Mouse (Mus musculus) testis, postnatal 14 days (tissue): Measurements from ENCODE around the gene Adam15.

Experiments used
- DNase-seq: peaks from one replicate; pipeline ENCODE4 v3.0.0; 2021; ENCODE audit warnings: low spot score

Adam15 gene

GRCm38 (mm10) chr3:89296761-89297396 is 52.9 kb downstream of the Adam15 start:
- DNase-seq: no peak

DNA sequence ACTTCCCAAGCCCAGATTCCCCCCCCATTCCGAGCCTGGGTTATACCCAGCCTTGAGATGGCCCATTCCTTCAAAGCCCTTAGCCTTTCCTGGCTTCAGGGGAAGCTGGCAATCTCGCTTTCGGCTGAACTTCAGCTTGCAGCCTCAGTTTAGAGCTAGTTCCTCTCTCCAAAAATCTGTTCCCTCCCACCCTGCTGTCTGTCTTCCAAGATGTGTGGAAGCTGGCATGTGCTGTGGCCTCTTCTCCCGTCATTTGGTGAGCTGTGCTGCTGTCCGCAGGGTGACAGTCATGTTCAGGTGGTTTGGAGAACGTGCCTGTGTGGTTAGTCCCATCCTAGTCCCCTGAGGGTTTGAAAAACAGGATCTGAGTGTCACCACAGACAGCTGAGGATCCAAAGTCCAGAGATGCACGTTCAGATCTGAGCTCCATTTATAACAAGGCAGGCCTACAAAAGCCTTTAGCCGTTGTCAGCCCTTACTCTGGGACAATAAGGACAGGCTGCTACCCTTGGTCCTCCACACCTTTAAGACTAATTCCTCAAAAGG is 54.0 kb downstream of the Adam15 start:
- DNase-seq: no peak

DNA sequence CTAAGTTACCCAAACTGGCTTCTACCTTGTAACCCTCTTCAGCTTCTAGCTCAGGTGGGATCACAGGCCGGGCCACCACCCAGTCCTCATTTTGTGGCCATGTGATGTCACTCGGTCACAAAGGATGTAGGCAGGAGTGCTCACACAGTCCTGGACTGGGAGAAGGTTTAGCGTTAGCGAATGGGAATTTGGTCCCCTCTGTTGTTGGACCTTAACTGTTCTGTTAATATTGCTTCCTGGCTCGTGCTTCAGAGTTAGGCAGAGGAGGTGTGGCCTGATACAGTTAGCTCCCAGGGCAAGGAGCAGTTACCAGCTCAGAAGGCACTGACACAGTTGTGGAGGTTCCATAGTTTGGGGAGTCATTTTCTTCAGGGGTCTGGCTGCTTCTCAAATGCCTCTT is 55.6 kb downstream of the Adam15 start:
- no peak for DNase-seq

GRCm38 (mm10) chr3:89293247-89293918 is 56.4 kb downstream of the Adam15 start:
- DNase-seq: no peak

DNA sequence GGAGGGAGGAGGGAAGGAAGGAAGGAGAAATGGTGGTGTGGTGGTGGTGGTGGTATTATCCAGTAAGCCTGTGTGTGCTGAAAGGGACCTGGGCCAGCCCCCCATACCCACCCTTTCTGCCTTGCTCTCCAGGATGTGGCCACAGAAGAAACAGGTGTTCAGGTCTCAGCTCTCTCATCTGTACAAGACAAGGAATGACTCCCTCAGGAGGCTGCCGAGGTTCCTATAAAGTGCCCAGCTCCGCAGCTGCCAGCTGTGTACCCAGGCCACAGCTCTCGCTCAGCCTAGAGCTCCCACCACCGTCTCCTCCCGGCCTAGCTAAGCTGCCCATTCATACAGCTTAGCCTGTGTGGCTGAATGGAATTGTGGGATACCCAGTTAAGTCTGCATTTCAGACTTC is 57.5 kb downstream of the Adam15 start:
- no peak for DNase-seq

DNA sequence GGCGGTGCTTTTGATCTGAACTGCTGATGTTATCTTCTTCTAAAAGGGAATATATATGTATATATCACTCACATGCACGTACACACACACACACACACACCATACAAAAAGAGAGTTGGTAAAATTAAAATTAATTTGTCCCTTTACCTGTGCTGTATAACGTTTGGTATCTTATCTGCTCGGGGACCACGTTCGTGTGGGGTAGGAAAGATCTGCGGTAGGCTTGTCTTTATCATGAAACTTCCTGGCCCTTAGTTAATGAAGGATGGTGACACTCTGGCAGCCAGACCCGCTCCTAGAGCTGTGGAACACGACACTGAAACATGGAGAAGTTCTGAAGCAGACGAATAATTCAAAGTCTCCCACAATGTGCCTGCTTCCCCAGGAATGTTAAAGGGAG is 57.9 kb downstream of the Adam15 start:
- no peak for DNase-seq
